Mouse (Mus musculus) granulocyte monocyte progenitor cell, adult 5-6 weeks (primary cell): ENCODE data around the gene Dbx1. TPM values are rescaled to one million over a fixed set of nuclear protein-coding genes. Genes with fewer than 3 reads are reported as not detected.

Experiments
- ATAC-seq: replicated peaks from 2 replicates; pipeline ENCODE4 v1.8.0; 2016; ENCODE audit warnings: mild to moderate bottlenecking, moderate TSS enrichment, inconsistent platforms; ENCODE audit not compliant: poor library complexity, severe bottlenecking
- total RNA-seq, 2 experiments: library from RNA; stranded (forward) in 1 of 2; stranded (reverse) in 1 of 2; fragments of 200-712, 200-1000 nt in 1 of 2; fragments of >200 nt in 1 of 2; fragmentation: Nextera tagmentation in 1 of 2; gene quantifications; 2 replicates each; pipeline ENCODE4 v1.2.3; 2014 to 2017

Dbx1 gene
- total RNA-seq, 2 experiments from 2014 or later: not detected

DNA sequence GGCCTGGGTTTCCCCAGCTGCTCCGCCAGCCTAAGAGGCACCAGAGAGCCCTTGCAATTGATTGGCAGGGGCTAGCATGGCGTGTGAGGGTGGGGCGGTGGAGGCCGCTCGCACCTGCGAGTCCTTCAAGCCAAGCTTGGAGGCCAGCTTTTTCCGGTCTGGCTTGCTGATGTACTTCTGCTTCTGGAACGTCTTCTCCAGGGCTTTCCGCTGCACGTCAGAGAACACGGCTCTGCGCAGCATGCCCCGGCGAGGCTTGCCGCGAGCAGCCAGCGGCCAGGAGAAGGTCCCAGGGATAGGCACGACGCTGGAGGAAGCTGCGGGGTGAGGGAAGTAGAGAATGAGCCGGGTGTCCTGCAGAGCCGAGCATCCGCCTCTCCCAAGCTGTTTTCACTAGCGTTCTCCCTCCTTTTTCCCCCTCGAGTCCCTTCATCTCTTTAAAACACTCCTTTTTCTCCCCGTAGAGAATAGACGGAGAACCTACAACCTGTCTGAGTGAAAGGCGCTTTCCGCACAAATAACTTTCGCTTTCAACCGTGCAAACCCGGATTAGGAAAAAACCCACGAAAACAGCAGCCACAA, 3.2 kb downstream of the Dbx1 start:
- ATAC-seq: peak; percentile 90

DNA sequence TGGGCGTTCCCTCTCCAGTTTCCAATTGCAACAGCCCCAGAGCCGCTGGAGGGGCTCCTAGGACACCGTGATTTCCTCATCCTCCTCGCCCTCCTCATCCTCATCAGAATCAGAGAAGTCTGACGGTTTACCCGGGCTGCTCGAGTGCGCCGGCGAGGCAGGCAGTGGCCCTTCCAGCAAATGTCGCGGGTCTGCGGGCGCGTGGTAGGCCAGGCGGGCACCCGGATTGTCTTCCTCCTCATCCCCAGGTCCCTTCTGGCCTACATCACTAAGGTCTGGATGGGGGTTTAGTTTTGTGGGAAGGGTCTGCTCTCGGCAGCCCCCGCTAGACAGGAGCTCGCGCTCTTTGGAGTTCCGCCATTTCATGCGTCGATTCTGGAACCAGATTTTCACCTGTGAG, 4.3 kb downstream of the Dbx1 start:
- 0 out of 2 replicates have a peak, but pooled peaks have one; percentile 1 for ATAC-seq

DNA sequence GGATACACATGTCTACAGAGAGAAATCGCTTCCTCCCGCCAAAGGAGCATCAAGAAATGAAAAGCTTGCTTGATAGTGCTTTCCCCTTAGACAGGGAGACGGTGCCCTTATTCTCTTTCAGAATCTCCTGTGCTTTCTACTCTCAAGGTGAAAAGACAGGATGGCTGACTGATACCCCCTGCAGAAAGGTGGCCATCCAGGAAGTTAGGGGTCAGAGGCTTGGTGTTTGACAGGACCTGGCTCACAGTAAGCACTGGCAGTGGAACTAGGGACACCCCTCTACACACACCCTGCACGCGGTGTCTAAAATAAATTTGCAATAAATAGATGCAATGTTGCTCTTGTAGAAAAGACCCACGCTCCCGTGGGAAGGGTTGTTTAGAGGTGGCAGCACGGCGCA, 4.8 kb downstream of the Dbx1 start:
- no peak for ATAC-seq

DNA sequence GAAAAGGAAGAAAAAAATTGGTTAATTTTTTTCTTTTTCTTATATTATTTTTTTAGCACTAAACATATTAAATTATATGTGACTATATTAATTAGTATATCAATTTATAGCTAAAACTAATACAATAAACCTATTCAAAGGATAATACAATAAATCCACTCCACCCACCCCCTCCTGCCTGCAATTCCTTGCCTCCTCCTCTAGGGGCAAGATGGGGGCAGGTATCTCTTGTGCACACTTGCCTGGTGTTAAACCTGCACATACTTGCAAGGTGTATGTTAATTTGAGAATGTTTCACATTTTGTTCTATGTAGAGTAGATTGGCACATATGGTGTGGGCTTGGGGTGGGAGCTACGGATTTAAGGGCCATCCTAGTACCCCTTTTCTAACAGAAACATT, 16.5 kb downstream of the Dbx1 start:
- ATAC-seq: no peak

DNA sequence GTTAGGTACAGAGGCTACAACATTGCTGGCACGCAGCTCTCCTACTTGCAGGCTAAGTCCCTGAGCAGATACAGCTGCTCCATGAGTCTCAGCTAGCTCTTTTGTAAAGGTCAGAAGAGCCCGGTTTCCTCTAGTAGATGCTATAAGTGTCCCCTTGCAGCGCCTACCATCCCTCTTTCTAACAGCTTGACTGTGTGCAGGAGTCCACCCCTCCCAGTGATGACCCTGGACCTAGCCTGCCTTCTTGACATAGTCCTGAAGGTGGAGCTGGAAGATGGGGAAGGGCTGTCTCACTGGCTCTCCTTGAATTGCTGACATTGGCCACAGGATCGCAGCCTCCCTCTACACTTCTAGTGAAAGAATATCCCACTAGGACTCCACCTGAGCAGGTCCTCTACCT, 19.6 kb downstream of the Dbx1 start:
- no peak for ATAC-seq

DNA sequence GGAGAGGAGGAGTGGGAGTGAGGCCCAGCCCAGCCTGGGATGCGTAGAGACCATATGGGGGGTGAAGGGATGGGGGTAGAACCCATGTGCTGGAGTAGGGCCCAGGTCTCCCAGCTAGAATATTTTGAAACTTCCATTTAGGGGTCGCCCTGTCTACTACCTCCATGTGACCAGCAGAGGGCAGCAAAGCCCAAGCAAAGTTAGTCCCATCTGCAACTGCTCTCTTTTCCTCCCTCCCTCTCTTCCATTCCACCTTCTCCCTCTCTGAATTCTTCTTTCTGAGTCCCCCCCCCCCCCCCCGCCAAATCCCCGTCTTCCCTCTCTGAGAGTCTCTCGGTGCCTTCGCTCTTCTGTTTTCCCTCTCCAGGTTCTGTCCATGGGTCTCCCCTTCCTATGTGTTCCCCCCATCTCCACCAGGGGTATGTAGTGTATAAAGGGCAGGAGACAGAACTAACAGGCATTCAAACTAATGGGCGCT, 20.4 kb downstream of the Dbx1 start:
- ATAC-seq: peak; percentile 74

DNA sequence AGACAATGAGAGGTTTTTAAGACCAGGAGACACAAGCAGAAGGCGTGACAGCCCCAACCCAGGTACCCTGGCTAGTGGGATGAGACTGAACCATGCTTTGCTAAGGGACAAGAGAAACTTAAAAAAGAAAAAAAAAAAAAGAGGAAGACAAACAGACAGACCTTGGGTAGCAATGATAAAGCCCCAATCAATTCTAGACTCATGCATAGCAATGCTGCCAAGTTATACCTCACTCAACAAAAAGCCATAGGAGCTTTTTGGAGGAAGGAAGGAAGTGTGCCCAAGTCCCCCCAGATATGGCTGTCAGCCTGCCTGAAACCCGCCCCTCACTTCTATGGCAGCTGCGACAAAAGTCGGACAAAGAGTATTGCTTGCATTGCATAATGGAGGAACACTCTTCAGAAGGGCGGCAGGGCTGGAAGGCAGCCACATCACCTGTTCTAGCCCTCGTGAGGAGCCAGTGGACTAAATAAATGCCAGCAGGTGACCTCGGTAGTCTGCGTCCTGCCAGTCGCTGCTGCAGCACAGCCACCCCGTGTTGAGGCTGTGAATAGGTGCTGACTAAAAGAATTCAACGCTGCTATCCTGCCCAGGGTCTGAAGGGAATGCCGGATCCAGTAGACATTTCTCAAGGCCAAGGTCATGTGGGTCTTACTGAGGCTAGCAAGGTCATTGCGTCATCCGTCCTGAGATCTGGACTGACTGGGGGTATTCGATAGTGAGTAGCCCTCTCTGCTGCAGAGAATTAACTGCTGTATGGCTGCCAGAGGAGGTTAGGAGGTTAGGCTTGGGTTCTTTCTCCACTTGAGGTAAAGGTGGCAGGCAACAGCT, 31.5 kb downstream of the Dbx1 start:
- ATAC-seq: 0 out of 2 replicates have a peak, but pooled peaks have one; percentile 1

DNA sequence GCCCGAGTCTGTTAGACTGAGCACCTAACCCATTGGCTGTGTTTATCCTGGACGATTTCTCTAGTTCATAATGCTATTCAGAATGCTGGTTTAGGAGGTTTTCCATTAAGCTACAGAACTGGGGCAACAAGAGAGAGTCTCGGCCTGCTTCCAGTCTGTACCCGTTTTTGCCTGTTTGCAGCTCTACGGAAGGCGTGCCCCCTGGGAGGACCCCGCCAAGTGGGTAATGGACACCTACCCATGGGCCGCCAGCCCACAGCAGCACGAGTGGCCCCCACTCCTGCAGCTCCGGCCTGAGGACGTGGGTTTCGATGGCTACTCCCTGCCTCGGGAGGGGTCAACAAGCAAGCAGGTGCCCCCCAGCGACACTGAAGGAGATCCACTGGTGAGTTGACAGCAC, 32.4 kb downstream of the Dbx1 start:
- ATAC-seq: no peak

DNA sequence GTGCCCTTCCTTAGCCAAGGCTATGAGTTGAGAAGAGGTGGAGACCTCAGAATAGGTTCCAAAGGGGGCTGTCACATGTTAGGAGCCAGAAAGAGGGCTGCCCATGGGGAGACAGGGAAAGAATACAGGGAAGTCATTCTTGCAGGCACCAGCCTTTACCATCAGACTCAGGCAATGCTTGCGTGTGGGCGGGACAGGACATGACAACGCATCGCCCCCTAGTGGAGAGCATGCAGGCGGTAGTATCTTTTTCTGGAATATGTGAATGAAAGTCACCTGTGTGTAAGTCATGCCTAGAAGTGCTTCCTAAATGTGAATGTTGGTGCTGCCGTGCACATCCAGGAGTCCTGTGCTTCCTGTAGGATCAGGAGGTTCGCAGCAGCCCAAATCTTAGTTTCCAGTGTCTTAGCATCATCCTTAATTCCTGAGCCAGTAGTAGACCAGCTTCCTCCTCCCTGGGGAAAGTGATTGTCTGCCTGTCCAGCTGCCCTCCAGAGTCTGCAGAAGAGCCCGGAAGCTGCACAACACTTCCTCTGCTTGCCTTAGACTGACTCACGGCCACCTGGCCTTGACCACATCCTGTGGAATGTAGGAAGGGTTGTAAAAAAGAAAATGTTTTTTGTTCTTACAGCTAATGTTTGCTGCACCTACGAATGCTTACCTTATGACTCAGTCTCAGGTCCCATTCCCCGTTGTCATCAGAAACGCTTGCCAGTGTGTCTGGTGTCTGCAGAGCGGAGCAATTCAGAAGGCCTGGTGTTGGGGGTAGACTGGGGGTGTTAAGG, 35.3 kb downstream of the Dbx1 start:
- peak; percentile 84 for ATAC-seq

DNA sequence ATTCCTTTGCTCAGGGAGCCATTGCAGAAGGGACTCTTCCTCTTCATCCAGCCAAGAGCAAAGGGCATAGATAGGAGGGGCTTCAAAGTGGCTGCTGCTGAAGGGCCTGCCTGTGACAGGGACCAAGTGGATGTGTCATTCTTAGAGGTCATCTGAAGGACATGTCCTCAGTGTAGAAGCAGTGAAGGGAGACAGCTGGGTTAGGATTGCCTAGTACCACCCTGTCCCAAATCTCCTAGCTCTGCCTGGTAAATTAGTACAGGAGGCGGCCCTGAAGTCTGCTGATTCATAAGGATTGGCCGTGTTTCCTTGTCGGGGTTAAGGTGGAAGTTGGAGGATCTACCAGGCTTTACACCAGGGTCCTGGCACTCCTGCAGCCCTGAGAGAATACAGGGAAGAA, 36.7 kb downstream of the Dbx1 start:
- no peak for ATAC-seq

DNA sequence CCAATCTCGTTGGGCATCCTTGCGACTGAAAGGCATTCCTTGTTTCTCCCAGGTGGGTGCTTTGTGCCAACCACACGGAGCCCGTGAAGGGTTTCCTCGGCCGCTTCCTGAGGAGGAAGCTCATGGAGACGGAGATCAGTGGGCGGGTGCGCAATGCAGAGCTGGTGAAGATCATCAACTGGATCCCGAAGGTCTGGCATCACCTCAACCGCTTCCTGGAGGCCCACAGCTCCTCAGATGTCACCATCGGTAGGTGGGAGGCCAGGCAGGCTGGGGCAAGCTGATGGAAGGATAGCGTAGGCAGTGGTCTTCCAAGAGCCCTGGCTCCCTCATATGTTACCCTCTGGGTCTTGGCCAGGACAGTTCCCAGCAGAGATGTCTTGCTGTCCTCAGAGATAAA, 38.4 kb downstream of the Dbx1 start:
- ATAC-seq: no peak

DNA sequence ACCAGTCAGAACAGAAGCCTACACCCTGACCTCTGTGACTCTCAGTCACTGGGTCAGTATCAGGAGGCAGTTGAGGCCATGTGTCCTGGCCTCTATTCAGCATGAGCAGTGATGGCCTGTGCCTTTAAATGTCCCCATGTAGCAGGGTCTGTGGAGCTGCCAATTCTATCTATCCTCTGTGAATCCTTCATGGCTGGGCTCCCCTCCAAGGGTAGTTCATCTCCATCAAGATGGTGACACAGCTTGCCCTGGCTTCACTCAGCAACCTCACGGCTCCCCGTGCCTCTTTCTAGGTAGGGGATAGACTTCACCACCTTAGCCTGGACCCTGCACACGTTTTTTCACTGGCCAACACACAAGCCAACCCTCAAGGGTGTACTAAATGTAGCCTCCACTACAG, 38.9 kb downstream of the Dbx1 start:
- no peak for ATAC-seq

DNA sequence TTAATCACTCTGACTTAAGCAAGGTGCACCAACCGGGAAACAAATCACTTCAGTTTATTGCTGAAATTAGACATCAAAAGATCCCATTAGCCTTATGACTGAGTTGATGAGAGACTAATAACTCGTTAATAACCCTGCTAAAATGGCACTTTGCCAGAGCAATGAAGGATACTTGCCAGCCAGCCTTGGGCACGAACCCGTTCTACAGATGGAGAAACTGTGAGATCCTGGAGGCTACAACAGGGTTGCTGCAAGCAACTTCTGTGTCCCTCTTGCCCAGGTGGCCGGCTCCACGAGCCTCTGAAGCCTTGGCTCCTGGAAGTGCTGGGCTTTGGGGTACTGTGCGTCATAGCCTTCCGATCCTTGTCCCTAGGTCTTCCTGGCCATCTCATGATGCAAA, 47.0 kb downstream of the Dbx1 start:
- ATAC-seq: no peak

DNA sequence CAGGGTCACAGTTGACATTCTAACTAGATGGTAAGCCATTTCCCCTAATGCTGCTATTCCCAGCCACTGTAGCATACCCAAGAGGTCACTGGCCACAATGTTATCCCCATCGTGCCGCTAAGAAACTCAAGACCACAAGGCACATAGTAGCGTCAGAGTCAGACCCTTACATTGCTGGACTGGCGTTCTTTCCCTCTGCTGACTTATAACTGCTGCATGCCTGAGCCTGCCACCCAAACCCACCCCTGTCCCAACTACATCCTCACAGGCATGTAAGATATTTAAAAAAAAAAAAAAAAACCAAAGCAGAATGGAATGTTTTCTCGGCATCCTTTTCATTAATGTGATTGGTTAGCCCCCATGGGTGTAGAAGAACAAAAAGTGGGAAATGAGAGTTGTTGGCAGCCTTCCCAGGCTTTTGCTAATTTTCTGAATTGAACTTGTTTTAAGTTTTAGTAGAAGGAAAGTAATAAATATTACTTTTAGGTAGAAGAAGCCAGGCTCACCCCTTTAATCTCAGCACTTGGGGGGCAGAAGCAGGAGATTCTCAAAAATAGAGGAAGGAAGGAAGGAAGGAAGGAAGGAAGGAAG, 50.0 kb downstream of the Dbx1 start:
- no peak for ATAC-seq

DNA sequence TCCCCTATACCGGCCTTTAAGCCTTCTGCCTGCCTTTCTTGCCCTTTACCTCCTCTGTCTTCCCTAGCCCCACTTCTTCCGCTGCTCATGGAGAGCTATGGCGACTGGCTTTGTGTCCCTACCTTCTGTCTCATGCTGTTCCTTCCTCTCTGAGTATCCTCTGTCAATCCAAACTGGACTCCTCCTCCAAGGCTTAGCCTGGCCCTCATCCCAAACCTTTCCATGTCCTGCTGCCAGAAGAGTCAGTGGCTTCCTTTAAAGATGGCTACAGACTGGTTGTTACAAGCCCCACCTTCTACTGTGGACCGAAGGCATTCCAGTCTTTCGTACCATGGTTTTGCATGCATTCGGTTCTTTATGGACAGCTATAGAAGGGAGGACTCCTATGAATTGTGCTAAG, 53.5 kb downstream of the Dbx1 start:
- ATAC-seq: no peak

DNA sequence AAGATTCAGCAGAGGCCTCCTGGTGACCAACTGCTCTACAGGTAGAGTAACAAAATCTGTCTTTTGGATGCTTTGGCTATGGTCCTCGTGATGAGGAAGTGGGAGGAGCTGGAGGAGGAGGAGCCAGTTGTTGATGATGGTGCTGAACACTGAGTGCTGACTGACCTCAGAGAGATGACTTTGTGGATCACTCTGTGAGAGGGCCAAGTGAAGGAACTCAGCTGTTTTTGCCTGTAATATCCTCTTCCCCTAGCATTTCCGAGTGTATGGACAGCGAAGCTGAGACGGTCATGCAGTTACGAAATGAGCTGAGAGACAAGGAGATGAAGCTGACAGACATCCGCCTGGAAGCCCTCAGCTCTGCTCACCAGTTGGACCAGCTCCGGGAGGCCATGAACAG, 54.1 kb downstream of the Dbx1 start:
- ATAC-seq: no peak

DNA sequence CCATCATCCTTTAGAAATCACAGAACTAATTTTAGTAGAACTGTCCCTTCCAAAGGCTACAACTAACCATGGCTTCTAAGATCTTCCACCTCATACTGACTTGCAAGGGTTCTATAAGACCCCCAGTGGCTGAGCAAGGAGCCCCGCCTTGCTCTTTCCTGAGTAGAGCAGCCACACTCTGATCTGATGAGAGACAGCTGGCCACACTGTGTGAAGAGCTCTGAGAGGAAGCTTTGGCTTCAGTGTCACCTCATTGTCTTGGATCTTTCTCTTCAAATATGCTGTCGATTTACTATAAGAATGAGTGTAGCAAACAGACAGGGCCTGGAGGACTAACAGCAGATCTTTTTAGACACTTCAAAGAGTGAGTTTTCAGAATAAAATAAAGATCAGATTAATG, 54.7 kb downstream of the Dbx1 start:
- no peak for ATAC-seq
